Mouse (Mus musculus): ENCODE measurements around the gene Tsc22d3.

The Tsc22d3 gene

DNA sequence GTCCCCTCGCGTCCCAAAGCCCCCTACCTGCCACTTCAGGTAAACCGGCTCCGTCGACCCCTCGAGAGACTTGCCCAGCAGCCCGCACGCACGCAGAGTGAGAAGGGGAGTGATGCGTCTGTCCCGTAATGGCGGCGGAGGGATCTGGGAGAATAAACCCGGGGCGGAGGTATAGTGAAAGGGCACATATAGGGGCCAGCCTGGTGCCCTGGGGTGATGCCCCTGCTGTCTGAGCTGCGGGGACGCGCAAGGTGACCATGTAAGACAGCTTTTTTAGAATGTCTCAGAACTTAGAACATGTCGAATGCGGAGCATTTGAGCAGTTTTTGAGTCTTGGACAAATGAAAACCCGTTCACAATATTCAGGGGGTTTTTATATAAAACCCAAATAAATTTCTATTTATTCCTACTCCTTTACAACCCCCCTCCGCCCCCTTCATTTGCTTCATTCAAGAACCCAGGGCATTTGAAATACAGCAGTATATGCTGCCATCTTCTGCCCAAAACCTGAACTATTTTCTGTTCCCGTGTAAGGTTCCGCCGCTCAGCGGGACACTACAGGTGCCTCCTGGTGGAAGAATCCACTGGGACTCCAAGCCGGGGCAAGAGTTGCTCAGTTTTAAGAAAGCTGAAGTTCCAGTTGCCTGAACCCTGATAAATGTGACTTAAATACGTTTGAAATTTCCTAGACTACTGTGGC, at the start of gene Tsc22d3:
Gene Tsc22d3 (minus strand): TSS at position 250 of the 700 bp plus-strand sequence.
- DNase-seq (ENCODE audit: low read depth, low spot score), result peak; percentile 77

DNA sequence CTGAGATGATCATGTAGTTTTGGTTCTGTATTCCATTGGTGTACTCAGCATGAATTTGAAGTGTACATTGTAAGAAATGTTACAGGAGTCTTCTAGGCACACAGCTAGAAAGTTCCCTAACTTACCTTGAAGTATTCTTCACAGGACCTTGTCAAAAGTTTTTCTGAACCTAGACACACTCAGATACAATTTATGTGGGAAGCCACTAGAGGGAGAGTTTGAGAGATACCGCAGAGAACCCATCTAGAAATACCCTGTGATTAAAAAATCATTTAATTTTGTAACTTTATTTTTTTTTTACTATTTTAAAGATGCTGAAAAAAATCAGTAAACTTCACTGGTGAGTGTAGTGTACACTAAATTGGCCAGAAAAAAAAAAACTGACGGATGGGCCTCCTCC, 39.1 kb upstream of the Tsc22d3 start:
- DNase-seq (ENCODE audit: low read depth, low spot score), result no peak

- DNase-seq (ENCODE audit: low read depth, low spot score), result no peak
Measured at GRCm38 (mm10) chrX:140638028-140638427, 37.6 kb upstream of the Tsc22d3 start.

GRCm38 (mm10) chrX:140624875-140625594, 24.6 kb upstream of the Tsc22d3 start:
- DNase-seq (ENCODE audit: low read depth, low spot score), result no peak

- DNase-seq (ENCODE audit: low read depth, low spot score), result no peak
Measured at GRCm38 (mm10) chrX:140609938-140610337, 9.5 kb upstream of the Tsc22d3 start.

GRCm38 (mm10) chrX:140601884-140602283, 1.4 kb upstream of the Tsc22d3 start:
- no peak for DNase-seq (ENCODE audit: low read depth, low spot score)

DNA sequence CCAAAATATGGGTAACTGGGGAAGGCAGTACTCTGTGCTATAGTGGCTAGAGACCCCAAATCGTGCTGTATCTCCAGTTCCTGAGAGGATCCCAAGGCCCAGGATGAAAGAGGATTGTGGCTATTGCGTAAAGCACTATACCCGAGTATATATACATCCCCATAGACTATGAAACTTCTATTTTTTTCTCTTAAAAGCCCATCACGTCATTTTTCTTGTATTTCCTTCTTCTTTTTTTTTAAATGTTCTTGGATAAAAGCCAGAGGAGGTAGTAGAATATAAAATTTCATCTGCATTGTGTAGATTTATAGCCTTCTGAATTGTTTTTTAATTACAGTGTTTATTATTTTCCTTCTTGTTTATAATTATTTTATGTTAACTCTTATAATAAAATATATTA, 852 bp upstream of the Tsc22d3 start:
- no peak for DNase-seq (ENCODE audit: low read depth, low spot score)

GRCm38 (mm10) chrX:140599561-140600409, 674 bp downstream of the Tsc22d3 start:
- DNase-seq (ENCODE audit: low read depth, low spot score), result peak; percentile 17

DNA sequence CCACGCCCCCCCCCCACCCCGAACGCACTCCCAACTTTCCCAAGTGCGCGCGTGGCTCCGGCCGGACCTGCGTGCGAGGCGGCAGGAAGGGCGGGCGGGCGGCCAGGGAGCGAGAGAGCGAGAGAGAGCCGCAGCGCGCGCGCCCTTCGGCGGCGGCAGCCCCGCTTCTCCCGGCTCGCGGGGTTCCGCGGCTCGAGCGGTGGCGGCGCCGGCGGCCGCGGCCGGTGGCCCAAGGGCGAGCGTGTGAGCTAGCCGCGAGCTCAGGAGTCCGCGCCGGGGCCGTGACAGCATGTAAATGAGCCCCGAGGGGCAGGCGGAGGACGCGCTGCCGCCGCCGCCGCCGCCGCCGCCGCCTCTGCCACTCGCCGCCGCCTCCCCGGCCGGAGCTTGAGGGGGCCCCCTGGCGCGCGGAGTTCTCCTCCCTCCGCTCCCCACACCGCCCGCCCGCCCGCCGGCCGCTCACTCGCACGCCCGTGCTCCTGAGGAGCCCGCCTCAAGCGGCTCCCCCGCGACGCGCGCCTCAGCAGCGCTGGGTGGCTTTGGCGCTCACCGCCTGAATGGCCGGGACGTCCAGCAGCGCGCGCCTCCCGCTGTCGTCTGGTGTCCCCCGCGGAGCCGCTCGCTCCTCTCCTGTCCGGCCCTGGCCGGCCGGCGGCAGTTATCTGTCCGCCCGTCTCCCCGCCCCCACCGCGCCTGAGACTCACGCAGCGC, 1.5 kb downstream of the Tsc22d3 start:
- DNase-seq (ENCODE audit: low read depth, low spot score), result peak; percentile 53

DNA sequence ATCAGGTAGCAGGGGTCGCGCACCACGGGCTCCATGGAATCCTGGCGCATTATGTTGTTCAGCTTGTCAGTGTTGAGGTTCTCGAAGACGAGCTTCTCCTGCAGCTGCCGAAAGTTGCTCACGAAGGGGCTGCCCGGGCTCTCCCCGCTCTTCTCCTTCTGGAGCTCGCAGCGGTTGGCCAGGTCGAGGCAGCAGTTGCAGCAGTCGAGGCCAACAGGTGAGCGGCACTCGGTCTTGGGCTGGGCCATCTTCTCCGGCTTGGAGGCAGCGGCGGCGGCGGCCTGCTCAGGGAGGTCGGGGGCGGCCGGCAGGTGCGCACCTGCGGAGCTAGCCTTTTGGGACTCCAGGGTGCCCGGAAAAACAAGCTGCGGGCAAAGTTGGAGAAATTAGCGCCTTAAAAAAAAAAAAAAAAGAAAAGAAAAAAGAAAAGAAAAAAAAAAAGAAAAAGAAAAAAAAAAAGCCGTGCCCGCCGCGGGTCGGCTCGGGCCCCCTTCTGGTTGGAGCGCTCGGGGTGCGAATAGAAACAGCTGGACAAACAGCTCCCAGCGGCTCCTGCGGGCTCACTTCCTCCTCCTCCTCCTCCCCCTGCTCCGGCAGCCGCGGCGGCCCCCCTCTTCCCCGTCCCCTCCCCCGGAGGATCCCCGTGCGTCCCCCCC, 2.1 kb downstream of the Tsc22d3 start:
- DNase-seq (ENCODE audit: low read depth, low spot score), result peak; percentile 11

DNA sequence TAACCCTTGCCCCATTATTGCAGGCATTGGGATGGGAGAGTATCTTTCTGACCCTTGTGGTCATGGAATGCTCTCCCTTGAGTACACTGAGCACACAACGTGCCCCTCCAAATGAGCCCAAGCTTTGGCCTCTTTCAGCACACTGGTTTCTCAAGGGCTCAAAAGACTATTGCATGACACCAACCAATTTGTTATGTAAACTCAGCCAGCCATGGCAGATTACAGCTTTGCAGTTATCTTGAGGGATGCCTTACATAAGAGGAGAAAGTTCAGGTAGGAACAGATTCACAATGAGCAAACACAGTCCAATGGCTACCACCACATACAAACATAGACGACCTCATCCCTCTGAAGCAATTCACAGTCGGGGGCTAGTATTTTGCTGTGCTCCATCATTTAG, 9.3 kb downstream of the Tsc22d3 start:
- no peak for DNase-seq (ENCODE audit: low read depth, low spot score)

GRCm38 (mm10) chrX:140590142-140590541, 10.3 kb downstream of the Tsc22d3 start:
- DNase-seq (ENCODE audit: low read depth, low spot score), result no peak

GRCm38 (mm10) chrX:140589194-140589751, 11.2 kb downstream of the Tsc22d3 start:
- no peak for DNase-seq (ENCODE audit: low read depth, low spot score)

GRCm38 (mm10) chrX:140588534-140588933, 11.9 kb downstream of the Tsc22d3 start:
- no peak for DNase-seq (ENCODE audit: low read depth, low spot score)

GRCm38 (mm10) chrX:140580416-140580815, 20.0 kb downstream of the Tsc22d3 start:
- peak; percentile 0 for DNase-seq (ENCODE audit: low read depth, low spot score)

GRCm38 (mm10) chrX:140575636-140576035, 24.8 kb downstream of the Tsc22d3 start:
- DNase-seq (ENCODE audit: low read depth, low spot score), result no peak

- DNase-seq (ENCODE audit: low read depth, low spot score), result no peak
Measured at GRCm38 (mm10) chrX:140575200-140575599, 25.3 kb downstream of the Tsc22d3 start.

- no peak for DNase-seq (ENCODE audit: low read depth, low spot score)
Measured at GRCm38 (mm10) chrX:140572702-140573338, 27.6 kb downstream of the Tsc22d3 start.

DNA sequence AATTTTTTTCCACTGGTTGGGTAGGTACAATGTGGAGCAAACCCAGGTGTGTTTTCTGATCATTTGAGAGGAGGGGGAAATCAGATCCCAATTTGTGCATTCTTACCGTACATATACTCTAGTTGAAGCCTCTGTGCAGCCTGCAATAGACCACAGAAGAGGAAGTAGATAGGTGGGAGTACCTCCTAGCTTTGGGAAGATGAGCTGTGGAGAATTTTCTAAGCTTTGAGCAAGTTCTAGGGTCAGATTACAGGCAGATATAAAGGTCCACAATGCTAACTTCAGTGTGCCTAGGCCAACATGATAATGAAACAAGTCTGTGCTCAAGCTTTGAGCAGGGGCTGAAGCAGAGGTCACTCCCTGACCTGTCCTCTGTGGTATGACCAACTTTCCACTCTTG, 30.9 kb downstream of the Tsc22d3 start:
- no peak for DNase-seq (ENCODE audit: low read depth, low spot score)

- DNase-seq (ENCODE audit: low read depth, low spot score), result no peak
Measured at GRCm38 (mm10) chrX:140567711-140568407, 32.6 kb downstream of the Tsc22d3 start.

All from CD4-positive, CD25-positive, alpha-beta regulatory T cell, adult 2 months (primary cell).